Mouse (Mus musculus) liver, adult 2 months (tissue): ENCODE data around the gene Ddc.

Experiments used
- CTCF ChIP-seq: fragments of 200-500 bp; IDR thresholded peaks from 2 replicates; pipeline ENCODE4 v1.5.1; 2011; ENCODE audit warnings: low read depth, low read length, control low read depth
- POLR2A ChIP-seq: fragments of 200-500 bp; IDR thresholded peaks from 2 replicates; pipeline ENCODE4 v1.6.1; 2011; ENCODE audit warnings: low read length, control low read depth; ENCODE audit not compliant: insufficient read depth; ENCODE audit errors: extremely low read depth

- no peak for TF ChIP-seq CTCF
- TF ChIP-seq POLR2A: no peak
These were observed 9.9 kb downstream of the Ddc start for GRCm38 (mm10) chr11:11888051-11888450.
